Mouse (Mus musculus) splenic B cell, adult 2 months (primary cell): ENCODE measurements around the gene Epb41l4b.
A peak's percentile ranks its signal among the peaks of the same experiment; 100 is the strongest.

Experiments
- DNase-seq: peaks from one replicate; pipeline ENCODE4 v3.0.0-alpha.2; 2011; ENCODE audit warnings: low read depth, low spot score
- H3K27me3 ChIP-seq: 2 replicates; pipeline ENCODE4 v1.6.1; 2012; ENCODE audit warnings: mild to moderate bottlenecking, low read length, moderate library complexity, mixed read lengths; ENCODE audit not compliant: control insufficient read depth, poor library complexity, insufficient read depth, severe bottlenecking
- H3K36me3 ChIP-seq: 2 replicates; pipeline ENCODE4 v1.6.1; 2012; ENCODE audit warnings: mild to moderate bottlenecking, low read length, moderate library complexity, mixed read lengths; ENCODE audit not compliant: control insufficient read depth, poor library complexity, insufficient read depth, severe bottlenecking

The Epb41l4b gene

DNA sequence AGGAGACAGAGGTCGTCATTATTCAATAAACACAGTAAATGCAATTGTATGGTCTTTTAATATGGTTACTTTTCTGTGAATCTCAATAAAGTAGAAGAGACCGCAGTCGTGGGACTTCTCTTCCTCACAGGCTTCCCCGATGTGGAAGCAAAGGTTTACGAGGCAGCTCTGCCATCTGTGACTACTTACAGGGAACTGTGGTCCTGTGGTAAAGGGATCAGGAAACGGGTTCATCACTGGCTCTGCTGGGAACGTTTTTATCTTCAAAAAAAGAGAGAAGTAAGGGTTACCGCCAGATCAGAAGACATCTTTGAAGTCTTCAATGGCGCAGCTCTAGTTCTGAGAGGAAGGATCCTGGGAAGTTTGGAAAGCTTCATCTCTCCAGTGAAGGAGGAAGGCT lies 135.5 kb downstream of the Epb41l4b start:
- DNase-seq = no peak
- H3K36me3 ChIP-seq = no peaks in the 10 kb centered on the region
- no peaks in the 10 kb centered on the region for H3K27me3 ChIP-seq

DNA sequence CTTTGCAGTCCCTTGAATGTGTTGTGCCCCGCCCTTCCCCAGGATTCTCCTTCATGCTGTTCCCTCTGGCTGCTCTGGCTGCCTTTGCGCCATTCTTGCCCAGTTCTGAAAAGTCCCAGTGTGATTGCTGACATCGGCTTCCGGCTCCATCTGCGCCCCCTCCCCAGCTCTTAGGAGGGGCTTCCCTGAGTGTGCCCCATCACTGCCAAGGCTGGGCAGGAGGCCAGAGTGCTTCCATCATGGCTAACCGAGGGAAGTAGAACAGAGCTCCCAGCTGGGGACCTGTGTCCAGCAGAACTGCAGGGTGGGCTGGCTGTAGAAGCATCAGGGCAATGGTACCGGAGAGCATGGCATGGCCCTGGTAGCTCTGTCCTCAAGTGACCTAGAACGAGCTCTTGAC lies 138.2 kb downstream of the Epb41l4b start:
- no peak for DNase-seq
- Histone ChIP-seq H3K27me3 (no peaks in the 10 kb centered on the region), H3K36me3 (no peaks in the 10 kb centered on the region)

DNA sequence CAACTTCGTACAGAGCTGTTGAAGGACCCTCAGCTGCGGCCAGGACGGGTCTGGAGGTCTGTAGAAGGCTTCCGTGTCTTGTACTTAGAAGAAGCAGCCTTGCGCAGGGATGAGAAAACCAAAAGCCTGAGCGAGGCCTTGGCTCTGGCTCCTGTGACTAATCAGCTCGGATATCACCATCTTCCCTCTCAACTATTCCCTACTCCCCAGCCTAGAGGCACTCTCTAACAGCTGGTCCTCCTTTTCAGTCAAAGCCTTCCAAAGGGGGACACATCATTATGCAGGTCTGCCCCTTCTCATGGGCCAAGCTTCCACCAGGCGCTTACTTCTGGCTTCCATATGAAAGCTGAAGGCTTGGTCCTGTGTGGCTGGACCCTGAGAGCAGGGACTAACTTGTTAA lies 139.4 kb downstream of the Epb41l4b start:
- H3K27me3 ChIP-seq = no peaks in the 10 kb centered on the region

DNA sequence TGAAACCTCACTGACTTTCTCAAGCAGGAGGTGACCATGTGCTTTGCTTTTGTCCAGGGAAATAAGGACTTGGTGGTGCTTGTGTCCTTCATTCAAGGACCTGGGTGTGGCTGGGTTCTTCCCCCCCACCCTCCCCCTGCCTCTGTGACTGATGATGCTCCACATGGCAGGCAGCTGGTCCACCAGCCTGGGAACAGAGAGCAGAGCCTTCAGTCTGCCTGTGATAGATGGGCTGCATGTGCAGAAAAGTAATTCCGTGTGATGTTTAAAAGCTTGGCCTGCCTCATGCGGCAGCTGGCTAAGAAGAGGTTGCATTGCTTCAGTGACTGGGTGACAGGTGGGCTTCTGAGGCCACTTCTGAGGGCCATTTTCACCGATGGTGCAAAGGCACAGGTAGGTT lies 140.5 kb downstream of the Epb41l4b start:
- no peak for DNase-seq
- H3K27me3 ChIP-seq = no peaks in the 10 kb centered on the region

More for the DNA sequence above, 139.4 kb downstream of the Epb41l4b start:
- no peak for DNase-seq
- no peaks in the 10 kb centered on the region for H3K36me3 ChIP-seq

DNA sequence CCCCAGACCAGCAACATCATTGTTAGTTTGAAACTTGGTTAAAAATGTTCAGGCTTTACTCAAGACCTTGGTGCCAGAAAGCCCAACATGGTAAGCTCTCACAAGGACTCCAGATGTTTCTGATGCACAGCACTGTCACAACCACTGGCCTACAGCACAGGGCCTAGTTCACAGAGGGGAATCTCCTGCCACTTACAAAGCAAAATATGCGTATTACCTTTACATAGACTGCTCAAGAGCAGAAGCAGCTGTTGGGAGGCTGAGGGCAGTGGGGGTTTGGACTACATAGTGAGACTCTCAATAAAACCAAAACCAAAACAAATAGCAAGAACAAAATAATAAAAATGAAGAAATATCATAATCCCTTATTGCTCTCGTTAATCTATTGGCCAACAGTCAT lies 141.8 kb downstream of the Epb41l4b start:
- Histone ChIP-seq H3K36me3 (no peaks in the 10 kb centered on the region), H3K27me3 (no peaks in the 10 kb centered on the region)
- DNase-seq = no peak

More for the DNA sequence above, 140.5 kb downstream of the Epb41l4b start:
- H3K36me3 ChIP-seq = no peaks in the 10 kb centered on the region

DNA sequence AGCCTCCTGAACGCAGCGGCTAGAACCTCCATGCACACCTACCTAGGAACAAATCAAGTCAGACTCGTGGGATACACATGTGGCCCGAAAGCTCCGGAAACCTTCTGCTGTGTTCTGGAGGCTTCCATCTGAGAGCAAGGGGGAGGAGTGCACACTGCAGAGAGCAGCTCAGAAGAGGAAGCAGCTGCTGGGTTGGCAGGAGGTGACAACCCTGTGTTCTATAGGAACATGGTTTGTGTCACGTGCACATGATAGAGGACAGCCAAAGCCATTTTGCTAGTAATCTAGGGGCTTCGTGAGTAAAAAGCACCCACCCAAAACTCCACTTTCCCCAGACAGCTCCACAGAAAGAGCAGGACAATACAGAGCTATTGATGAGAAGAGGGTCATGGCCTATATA lies 149.9 kb downstream of the Epb41l4b start:
- Histone ChIP-seq H3K27me3 (peaks cover 2% of the 10 kb centered on the region; the same call in 1 of the 2 replicates), H3K36me3 (no peaks in the 10 kb centered on the region)
- peak; percentile 32 for DNase-seq

DNA sequence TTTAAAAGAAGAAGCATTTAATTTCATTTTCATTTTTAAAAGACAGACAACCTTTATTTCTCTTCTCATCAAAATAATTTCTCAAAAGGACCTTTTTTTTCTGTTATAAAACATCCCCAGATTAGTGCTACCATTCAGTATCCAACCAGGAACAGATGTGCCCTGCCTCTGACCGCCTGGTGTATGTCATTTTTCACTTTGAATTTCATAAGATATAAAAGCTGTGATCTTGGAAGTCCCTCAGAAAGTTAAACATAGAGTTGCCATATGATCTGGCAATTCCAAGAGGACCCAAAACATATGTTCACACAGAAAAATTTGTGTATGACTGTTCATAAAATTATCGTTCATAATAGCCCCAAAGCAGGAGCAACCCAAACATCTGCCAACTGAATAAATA lies 151.3 kb downstream of the Epb41l4b start:
- Histone ChIP-seq H3K27me3 (peaks cover 2% of the 10 kb centered on the region; the same call in 1 of the 2 replicates), H3K36me3 (no peaks in the 10 kb centered on the region)
- DNase-seq = no peak

DNA sequence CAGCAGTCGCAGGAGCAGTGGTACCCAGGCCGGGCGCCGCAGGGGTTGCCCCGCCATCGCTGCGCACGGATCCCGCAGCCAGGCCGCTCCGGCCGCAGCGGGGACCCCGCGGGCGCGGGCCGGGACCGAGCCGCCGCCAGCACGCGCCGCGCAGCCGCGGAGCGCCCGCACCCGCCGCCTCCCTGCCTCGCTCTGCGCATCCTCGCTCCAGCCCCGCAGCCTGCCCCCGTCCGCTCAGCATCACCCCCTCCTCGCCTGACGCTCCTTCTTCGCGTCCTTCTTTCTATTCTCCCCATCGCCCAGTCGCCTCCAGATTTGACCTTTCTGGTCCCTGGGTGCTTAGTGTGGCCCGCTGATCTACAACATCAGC lies 153.0 kb downstream of the Epb41l4b start, which contains the start of gene Frrs1l:
TSS of gene Frrs1l (minus strand) at position 177 of the 370 bp plus-strand sequence.
- Histone ChIP-seq H3K36me3 (no peaks in the 10 kb centered on the region), H3K27me3 (peaks cover 2% of the 10 kb centered on the region; the same call in 1 of the 2 replicates)
- no peak for DNase-seq

DNA sequence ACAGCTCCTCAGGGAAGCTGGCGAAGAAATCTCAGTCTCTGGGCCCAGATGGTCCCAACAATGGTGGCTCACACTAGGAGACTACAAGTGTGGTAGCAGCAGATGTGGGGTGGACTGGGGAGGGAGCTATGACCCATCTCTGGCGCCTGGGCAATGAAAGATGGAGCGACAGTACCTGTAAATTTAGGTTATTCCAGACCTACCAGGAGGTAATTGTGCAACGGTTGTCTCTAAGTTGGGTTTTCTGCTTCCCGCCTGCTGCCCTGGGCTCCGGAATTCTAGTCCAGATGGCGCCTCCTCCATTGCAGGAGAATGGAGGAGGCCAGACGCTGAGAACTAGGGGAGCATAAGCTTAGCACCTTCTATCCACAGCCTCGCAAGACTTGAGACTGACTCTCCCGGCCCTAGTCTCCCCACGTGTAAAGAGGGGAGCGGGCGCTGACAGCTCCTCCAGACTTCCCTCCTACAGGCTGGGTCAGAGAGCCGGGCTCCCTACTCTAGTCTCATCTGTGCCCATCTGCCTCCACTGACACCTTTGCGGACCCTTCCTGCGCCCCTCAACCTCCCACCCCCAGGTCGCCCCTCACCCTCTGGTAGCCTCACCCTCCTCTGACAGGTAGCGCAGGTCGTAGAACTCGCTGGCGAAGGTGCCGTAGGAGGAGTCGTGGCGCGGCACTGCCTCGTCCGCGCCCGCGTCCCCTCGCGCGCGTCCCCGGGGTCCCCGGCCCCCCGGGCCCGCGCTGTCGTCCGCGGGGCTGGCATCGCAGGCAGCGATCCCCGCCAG lies 153.6 kb downstream of the Epb41l4b start:
- no peak for DNase-seq
- H3K36me3 ChIP-seq = no peaks in the 10 kb centered on the region
- H3K27me3 ChIP-seq = peaks cover 2% of the 10 kb centered on the region; the same call in 1 of the 2 replicates

DNA sequence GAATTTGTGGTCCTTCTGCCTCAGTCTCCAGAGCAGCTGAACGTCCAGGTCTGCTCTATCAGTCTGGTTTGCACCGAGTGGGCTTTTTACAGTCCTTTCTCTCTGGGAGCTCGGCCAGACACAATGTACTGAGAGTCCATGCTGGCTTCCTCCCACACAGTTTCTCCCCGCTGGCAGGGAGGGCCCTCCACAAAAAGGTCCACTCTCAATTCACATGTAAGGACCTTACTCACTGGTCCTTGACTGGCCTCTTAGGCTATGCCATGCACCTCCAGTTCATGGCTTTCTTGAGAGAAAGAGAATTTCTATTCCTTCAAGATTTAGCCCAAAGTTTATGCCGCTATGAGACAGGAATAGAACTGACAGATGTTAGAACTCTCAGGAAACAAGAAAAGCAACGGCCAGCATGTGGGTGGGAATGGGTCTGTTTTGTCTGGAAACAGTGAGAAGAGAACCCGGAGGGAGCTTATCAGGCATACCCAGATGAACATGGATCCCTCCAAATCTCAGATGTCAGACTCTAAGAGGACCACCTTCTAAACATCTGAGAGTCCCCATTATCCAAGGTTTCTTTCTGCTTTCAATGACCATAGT lies 177.6 kb downstream of the Epb41l4b start:
- H3K27me3 ChIP-seq = no peaks in the 10 kb centered on the region
- H3K36me3 ChIP-seq = no peaks in the 10 kb centered on the region
- DNase-seq = no peak

DNA sequence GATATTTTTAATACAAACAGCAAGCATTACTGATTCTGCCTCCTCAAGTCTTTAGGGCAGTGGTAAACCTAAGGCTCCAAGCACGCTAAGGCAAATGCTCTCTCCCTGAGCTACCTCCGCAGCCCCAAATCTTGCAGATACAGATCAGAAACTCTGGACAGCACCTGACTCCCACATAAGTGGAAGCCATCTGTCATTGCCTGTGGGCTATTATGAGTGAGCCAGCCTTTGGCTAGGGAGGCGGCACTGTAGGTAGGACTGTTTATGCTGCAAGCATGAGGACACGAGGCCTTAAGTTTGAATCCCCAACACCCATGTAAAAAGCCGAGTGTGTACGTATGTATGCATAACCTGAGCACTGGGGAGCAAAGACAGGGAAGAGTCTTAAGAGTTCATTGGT lies 179.6 kb downstream of the Epb41l4b start:
- no peak for DNase-seq
- Histone ChIP-seq H3K36me3 (no peaks in the 10 kb centered on the region), H3K27me3 (no peaks in the 10 kb centered on the region)

DNA sequence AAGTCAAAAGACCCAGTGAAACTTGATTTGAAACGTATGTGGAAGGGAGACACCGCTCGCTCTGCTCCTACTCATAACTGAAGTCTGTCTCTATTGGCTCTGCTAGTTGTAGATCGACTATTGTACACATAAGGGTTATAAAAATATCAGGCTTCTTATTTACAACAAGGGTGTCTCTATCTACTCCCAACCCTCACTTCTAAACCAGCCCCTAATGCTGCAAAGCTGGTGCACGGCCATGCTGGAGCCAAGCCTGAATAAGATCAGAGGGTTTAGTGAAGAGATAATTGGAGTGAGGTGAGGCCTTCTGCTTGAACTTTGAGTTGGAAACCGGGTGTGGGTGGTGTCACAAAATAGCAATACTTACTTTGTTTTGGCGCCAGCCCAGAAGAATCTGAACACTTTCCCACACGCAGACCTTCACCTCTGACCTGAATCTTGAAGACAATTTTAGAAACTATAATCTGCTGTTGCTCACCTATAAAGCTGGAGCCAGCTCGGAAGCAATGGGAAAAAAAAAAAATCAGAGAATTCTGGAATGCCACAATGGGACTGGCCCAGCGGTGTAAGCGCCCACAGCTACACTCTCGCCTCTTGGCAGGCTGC lies 181.8 kb downstream of the Epb41l4b start:
- no peaks in the 10 kb centered on the region for H3K36me3 ChIP-seq
- no peaks in the 10 kb centered on the region for H3K27me3 ChIP-seq
- DNase-seq = no peak

DNA sequence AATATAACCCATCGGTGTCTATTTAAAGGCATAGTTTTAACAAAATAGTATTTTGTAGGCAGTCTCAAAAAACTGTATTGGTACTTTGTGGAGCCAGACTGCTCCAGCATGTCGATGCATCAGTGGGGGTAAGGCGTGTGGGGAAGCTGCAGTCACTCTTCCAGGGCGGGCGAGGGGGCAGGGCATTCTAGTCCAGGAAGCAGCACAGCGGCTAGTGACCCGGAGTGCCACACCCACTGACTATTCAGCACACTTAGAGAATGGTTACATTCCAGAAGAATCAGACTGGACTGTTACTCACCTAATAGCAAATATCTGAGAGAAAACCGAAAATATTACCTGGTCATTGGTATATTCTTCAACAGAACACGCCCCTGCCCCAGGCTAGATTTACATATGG lies 185.7 kb downstream of the Epb41l4b start:
- no peak for DNase-seq
- no peaks in the 10 kb centered on the region for H3K27me3 ChIP-seq
- no peaks in the 10 kb centered on the region for H3K36me3 ChIP-seq

DNA sequence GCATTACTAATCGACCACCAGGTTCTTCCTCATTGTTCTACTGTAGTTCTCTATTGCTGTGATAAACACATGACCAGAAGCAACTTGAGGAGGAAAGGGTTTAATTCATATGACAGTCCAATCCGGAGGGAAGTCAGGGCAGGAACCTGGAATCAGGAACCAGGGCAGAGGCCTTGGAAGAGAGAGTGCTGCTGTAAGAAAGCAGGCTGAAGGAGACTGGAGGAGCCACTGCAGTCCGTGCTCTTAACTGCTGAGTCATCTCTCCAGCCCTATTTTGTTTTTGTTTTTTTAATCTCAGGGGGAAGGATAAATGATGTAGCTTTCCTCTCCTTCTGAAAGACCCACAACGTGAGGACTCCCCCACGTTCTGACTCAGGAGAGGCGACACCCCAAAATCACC lies 190.0 kb downstream of the Epb41l4b start:
- no peak for DNase-seq
- H3K36me3 ChIP-seq = no peaks in the 10 kb centered on the region
- no peaks in the 10 kb centered on the region for H3K27me3 ChIP-seq

DNA sequence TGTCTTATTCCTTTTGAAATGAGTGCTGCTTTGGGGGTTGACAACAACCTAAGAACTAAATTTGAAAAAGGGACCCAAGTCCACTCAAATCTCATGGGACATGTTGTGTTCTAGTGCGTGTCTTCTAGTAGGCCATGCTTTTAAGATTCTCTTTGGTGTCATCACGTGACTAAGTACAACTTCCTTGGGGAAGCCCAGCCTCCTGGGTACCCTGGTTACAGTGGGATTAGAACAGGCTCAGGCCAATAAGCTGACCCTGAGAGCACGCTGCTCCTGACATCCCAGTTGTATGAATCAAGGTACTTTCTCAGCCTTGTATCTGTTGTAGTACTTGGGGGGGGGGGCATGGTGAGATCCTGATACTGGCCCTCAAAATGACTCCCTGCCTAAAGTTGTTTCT lies 191.5 kb downstream of the Epb41l4b start:
- Histone ChIP-seq H3K27me3 (no peaks in the 10 kb centered on the region), H3K36me3 (no peaks in the 10 kb centered on the region)
- DNase-seq = no peak
